In the genomic region with DNA sequence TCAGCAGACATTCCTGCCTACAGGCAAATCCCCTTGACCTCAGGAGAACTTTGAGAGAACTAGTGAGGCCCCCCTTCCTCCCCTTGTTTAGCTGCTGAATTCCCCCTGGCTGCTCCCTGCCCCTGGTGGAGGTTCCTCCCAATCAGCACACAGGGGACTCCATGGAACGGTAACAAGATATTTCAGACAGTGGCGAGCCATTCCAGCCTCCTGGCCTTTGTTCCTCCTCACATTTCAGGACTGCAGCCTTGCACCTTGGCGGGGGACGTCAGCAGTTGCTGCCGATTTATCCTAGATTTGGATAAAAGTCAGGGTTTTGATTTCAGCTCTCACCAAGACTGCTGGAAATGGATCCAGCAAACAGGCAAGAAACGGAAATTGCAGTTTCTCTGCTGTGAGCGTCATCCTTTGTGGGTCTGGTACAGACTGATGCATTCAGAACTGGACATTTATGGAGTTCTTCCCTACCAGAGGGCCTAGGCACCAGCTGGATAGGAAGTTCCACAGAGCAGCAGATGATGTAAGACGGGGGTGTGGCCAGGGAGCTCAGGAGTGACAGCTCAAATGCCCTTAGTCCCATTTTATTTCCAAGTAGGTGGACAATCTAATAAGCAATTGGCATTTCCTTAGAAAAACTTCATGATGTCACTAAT, we compare ENCODE assay signal across 9 mouse cellular contexts.
A peak's percentile ranks its signal among the peaks of the same experiment; 100 is the strongest.
DNase-seq lines count a peak whose midpoint lies in the region; ATAC-seq and TF ChIP-seq lines count a peak whose summit lies in the region.
"Had no signal": no experiment of that assay in that cellular context is flagged by ENCODE, and none has a peak within 500 bp of the region (broad histone marks: within the 10 kb centered on the region; RNA-seq: fewer than 3 reads in every experiment).

No protein-coding gene starts in this region.

- no peak overlapping the region for H3ac ChIP-seq in myocyte (ENCODE audit: control insufficient read depth, insufficient read length)

- H3K36me3 ChIP-seq in midbrain, embryonic 10.5 days = no peaks in the 10 kb centered on the region
- H3K36me3 ChIP-seq in midbrain, postnatal 0 days (ENCODE audit: insufficient read depth, low read length) = no peaks in the 10 kb centered on the region
- no peaks in the 10 kb centered on the region for H3K36me3 ChIP-seq in myocyte (ENCODE audit: control insufficient read depth, insufficient read depth)
- H3K36me3 ChIP-seq: neural tube, embryonic 13.5 days had no signal

- TF ChIP-seq POLR2A in myocyte (IDR thresholded peaks at IDR 0.05; ENCODE audit: insufficient read length, low read depth) = no peak

- intact Hi-C loops in heart, postnatal 10 days (cut with DNase I) = no loop called here

- H3K9me3 ChIP-seq in midbrain, embryonic 10.5 days (replicated peaks) = no peaks in the 10 kb centered on the region
- no peaks in the 10 kb centered on the region for H3K9me3 ChIP-seq in midbrain, postnatal 0 days (ENCODE audit: low read length)
- H3K9me3 ChIP-seq: neural tube, embryonic 13.5 days had no signal

- ATAC-seq in frontal cortex, adult (ENCODE audit: low TSS enrichment) = peak; percentile 81
- no peak for ATAC-seq in midbrain, postnatal 0 days (ENCODE audit: low FRiP score)

- H3K27me3 ChIP-seq in midbrain, embryonic 10.5 days (ENCODE audit: low read depth, poor library complexity, severe bottlenecking) = no peaks in the 10 kb centered on the region
- H3K27me3 ChIP-seq in midbrain, postnatal 0 days (ENCODE audit: insufficient read depth, low read length) = no peaks in the 10 kb centered on the region
- H3K27me3 ChIP-seq in myocyte (ENCODE audit: control insufficient read depth, insufficient read depth, insufficient read length) = no peaks in the 10 kb centered on the region
- H3K27me3 ChIP-seq: neural tube, embryonic 13.5 days had no signal

- no peak overlapping the region for H3K4me2 ChIP-seq in midbrain, postnatal 0 days (ENCODE audit: low read depth, low read length, poor library complexity, severe bottlenecking)
- H3K4me2 ChIP-seq in myocyte (ENCODE audit: low read depth) = peak overlapping the region; percentile 60
- H3K4me2 ChIP-seq: neural tube, embryonic 13.5 days had no signal

- DNase-seq in frontal cortex, postnatal 14 days (ENCODE audit: low spot score in 2 of 2) = no peak
- peak; percentile 33 for DNase-seq in midbrain, embryonic 10.5 days (ENCODE audit: low spot score)
- no peak for DNase-seq in midbrain, postnatal 0 days (ENCODE audit: low spot score)
- DNase-seq in heart, postnatal 10 days = peak; percentile 8 to 36
- no peak for DNase-seq in layer of hippocampus, postnatal 14 days (ENCODE audit: low spot score in 2 of 2)
- no peak for DNase-seq in thymus, postnatal 10 days (ENCODE audit: low spot score in 2 of 2)

- peaks cover 45% of the 10 kb centered on the region for H3K4me1 ChIP-seq in midbrain, embryonic 10.5 days
- no peaks in the 10 kb centered on the region for H3K4me1 ChIP-seq in midbrain, postnatal 0 days (ENCODE audit: insufficient read depth, low read length)

- H3K27ac ChIP-seq in midbrain, embryonic 10.5 days (replicated peaks) = peak overlapping the region; percentile 83
- H3K27ac ChIP-seq in midbrain, postnatal 0 days (ENCODE audit: low read depth, low read length) = no peak overlapping the region
- H3K27ac ChIP-seq: neural tube, embryonic 13.5 days had no signal

- WGBS in midbrain, embryonic 10.5 days = 37% methylated on average over 8 of the region's 8 CpGs
- WGBS in midbrain, postnatal 0 days = 29% methylated on average over 8 of the region's 8 CpGs

- H3K79me2 ChIP-seq in myocyte (ENCODE audit: control insufficient read depth, insufficient read depth) = no peaks in the 10 kb centered on the region

- H3K4me3 ChIP-seq in midbrain, embryonic 10.5 days = no peak overlapping the region
- no peak overlapping the region for H3K4me3 ChIP-seq in midbrain, postnatal 0 days (ENCODE audit: low read depth, low read length)
- H3K4me3 ChIP-seq in myocyte = no peak overlapping the region
- H3K4me3 ChIP-seq: neural tube, embryonic 13.5 days had no signal

- TF ChIP-seq CTCF in midbrain, postnatal 0 days (IDR thresholded peaks at IDR 0.05) = no peak

- H3K9ac ChIP-seq in midbrain, postnatal 0 days (replicated peaks; ENCODE audit: low read length, poor library complexity, severe bottlenecking) = no peak overlapping the region
- H3K9ac ChIP-seq: neural tube, embryonic 13.5 days had no signal

TF ChIP-seq in myocyte, 11 proteins besides CTCF, POLR2A, EP300 and RAD21:
- no peak for TF ChIP-seq SRF (IDR thresholded peaks at IDR 0.05; ENCODE audit: control insufficient read depth, insufficient read length, low read depth)
- no peak for TF ChIP-seq USF1 (IDR thresholded peaks at IDR 0.05; ENCODE audit: low read depth)
- no peak for TF ChIP-seq POLR2AphosphoS2 (IDR thresholded peaks at IDR 0.05; ENCODE audit: insufficient read length, low read depth)
- no peak for TF ChIP-seq REST (IDR thresholded peaks at IDR 0.05; ENCODE audit: insufficient read depth, insufficient read length)
- no peak for TF ChIP-seq MYOD1 (IDR thresholded peaks at IDR 0.05; ENCODE audit: control insufficient read depth in 1 of 3, insufficient read length in 2 of 3, low read depth in 2 of 3)
- TF ChIP-seq MAX (IDR thresholded peaks at IDR 0.05; ENCODE audit: low read depth) = no peak
- no peak for TF ChIP-seq MYOG (IDR thresholded peaks at IDR 0.05; ENCODE audit: control insufficient read depth in 1 of 3, insufficient read depth in 1 of 3, insufficient read length in 2 of 3, low read depth in 2 of 3)
- no peak for TF ChIP-seq CEBPB (IDR thresholded peaks at IDR 0.05; ENCODE audit: insufficient read depth, poor library complexity, severe bottlenecking)
- no peak for TF ChIP-seq E2F4 (IDR thresholded peaks at IDR 0.05; ENCODE audit: insufficient read depth)
- no peak for TF ChIP-seq TCF3 (IDR thresholded peaks at IDR 0.05; ENCODE audit: insufficient read length, low read depth)
- no peak for TF ChIP-seq TCF12 (IDR thresholded peaks at IDR 0.05; ENCODE audit: insufficient read depth, poor library complexity, severe bottlenecking)

Comparison
In these comparisons a context has a peak if more than half of its experiments do, and no peak if none do; other contexts are left out.
1. DNase-seq: peak in midbrain, embryonic 10.5 days (single experiment) and heart, postnatal 10 days (2 of 2); none in frontal cortex, postnatal 14 days (0 of 2), midbrain, postnatal 0 days (single experiment), layer of hippocampus, postnatal 14 days (0 of 2) and thymus, postnatal 10 days (0 of 2).